Mouse (Mus musculus): ENCODE measurements at regions not wholly inside any gene's neighbourhood (a gene's known extent, or its start where the extent isn't known, plus 50 kb on each side); places are given as distances from the start of the nearest gene placed in this dataset.

DNA sequence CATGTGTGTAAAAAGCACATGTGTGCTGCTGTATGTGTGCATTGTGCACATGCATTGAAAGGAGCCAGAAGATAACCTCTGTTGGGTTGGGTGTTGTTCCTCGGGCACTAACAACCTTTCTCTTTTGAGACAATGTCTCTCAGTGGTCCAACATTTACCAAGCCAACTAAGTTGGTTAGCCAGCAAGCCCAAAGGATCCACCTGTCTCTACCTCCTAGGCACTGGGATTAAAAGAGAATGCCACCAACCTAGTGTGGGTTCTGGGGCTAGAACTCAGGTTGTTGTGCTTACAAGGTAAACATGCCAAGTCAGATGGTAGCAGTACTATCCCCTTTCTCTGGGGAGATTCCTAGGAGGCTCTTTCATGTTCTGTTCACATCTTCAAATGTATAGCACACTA lies 459.1 kb upstream of the Atp11b start:
- no peak for DNase-seq (ENCODE audit: low spot score)
- Histone ChIP-seq H3K9ac (ENCODE audit: low read length) (no peak overlapping the region), H3K36me3 (ENCODE audit: control insufficient read depth, insufficient read depth, low read length) (no peaks in the 10 kb centered on the region), H3K27me3 (ENCODE audit: control insufficient read depth, insufficient read depth, low read length) (no peaks in the 10 kb centered on the region), H3K27ac (ENCODE audit: low read depth, low read length) (no peak overlapping the region), H3K4me3 (ENCODE audit: low read depth, low read length) (no peak overlapping the region), H3K9me3 (ENCODE audit: control insufficient read depth, low read length) (no peaks in the 10 kb centered on the region), H3K4me2 (ENCODE audit: low read depth, low read length, severe bottlenecking) (no peak overlapping the region), H3K4me1 (replicated peaks; ENCODE audit: control insufficient read depth, insufficient read depth, low read length) (no peaks in the 10 kb centered on the region)
- 89% methylated on average over 1 of the region's 1 CpGs for WGBS
- ATAC-seq (replicated peaks; ENCODE audit: low FRiP score) = no peak

DNA sequence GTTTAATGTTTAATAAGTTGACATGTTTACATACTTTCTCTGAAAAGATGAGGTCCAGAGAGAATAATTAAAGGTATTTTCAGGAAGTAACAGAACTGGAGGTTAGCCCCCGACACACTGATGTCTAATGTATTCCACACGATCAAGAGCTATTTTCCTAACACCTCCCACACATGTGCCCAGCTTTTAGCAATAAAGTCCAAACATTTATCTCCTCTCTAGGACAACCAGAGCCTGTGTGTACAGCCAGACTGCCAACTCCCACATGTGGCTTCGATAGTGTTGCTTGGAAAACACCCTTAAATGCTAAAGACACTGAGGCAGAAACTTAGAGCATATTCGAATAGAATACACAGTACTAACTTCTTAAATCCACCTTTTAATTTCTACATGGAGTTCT lies 458.2 kb upstream of the Atp11b start:
- Histone ChIP-seq H3K4me2 (ENCODE audit: low read depth, low read length, severe bottlenecking) (no peak overlapping the region), H3K9me3 (ENCODE audit: control insufficient read depth, low read length) (no peaks in the 10 kb centered on the region), H3K27me3 (ENCODE audit: control insufficient read depth, insufficient read depth, low read length) (no peaks in the 10 kb centered on the region), H3K36me3 (ENCODE audit: control insufficient read depth, insufficient read depth, low read length) (no peaks in the 10 kb centered on the region), H3K9ac (ENCODE audit: low read length) (no peak overlapping the region), H3K4me3 (ENCODE audit: low read depth, low read length) (no peak overlapping the region), H3K4me1 (replicated peaks; ENCODE audit: control insufficient read depth, insufficient read depth, low read length) (no peaks in the 10 kb centered on the region), H3K27ac (ENCODE audit: low read depth, low read length) (no peak overlapping the region)
- DNase-seq (ENCODE audit: low spot score) (no peak), ATAC-seq (replicated peaks; ENCODE audit: low FRiP score) (no peak)
- WGBS = 81% methylated on average over 4 of the region's 4 CpGs

DNA sequence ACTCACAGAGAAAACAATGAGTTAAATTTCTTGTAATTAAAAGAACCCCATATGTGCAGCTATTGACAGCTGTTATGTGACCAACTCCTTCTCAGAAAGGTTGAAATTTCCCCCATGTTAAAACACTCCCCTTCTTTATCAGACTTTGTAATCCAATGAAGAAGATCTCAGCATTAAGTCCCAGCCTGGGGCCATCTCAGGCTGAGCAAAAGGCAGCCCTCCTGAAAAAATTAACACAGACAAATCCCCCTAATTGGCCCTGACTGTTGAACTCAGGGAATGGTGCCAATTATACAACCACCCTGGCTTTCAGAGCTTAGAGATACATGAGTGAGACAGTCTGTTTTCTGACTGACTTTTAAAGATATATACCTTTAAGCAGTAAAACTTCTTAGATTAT lies 454.9 kb upstream of the Atp11b start:
- Histone ChIP-seq H3K4me2 (ENCODE audit: low read depth, low read length, severe bottlenecking) (no peak overlapping the region), H3K4me3 (ENCODE audit: low read depth, low read length) (no peak overlapping the region), H3K4me1 (replicated peaks; ENCODE audit: control insufficient read depth, insufficient read depth, low read length) (no peaks in the 10 kb centered on the region), H3K27ac (ENCODE audit: low read depth, low read length) (no peak overlapping the region), H3K36me3 (ENCODE audit: control insufficient read depth, insufficient read depth, low read length) (no peaks in the 10 kb centered on the region), H3K9me3 (ENCODE audit: control insufficient read depth, low read length) (peaks cover 4% of the 10 kb centered on the region; the same call in 1 of the 2 replicates), H3K27me3 (ENCODE audit: control insufficient read depth, insufficient read depth, low read length) (no peaks in the 10 kb centered on the region), H3K9ac (ENCODE audit: low read length) (no peak overlapping the region)
- DNase-seq (ENCODE audit: low spot score) (no peak), ATAC-seq (replicated peaks; ENCODE audit: low FRiP score) (no peak)

DNA sequence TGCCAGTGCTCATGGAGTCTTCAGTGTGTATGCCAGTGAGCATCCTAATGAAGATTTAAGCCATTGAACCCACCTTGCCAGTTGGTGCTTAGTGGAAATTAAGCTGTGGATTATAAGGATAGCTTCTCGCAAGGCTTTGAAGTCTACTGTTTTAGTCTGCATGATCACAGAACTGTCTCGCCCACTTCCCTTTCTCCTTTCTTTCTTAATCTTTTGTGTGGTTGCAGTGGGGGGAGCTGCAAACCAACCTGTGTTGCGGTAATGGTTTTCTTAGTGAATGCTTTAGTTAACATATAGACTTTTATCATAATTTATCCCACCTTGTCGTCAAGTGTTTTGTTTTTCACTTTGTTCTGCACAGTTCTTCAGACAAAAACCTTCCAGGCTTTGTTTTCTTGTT lies 447.9 kb upstream of the Atp11b start:
- no peak for ATAC-seq (replicated peaks; ENCODE audit: low FRiP score)
- Histone ChIP-seq H3K9ac (ENCODE audit: low read length) (no peak overlapping the region), H3K4me2 (ENCODE audit: low read depth, low read length, severe bottlenecking) (no peak overlapping the region), H3K4me3 (ENCODE audit: low read depth, low read length) (no peak overlapping the region), H3K4me1 (replicated peaks; ENCODE audit: control insufficient read depth, insufficient read depth, low read length) (no peaks in the 10 kb centered on the region), H3K36me3 (ENCODE audit: control insufficient read depth, insufficient read depth, low read length) (no peaks in the 10 kb centered on the region), H3K27me3 (ENCODE audit: control insufficient read depth, insufficient read depth, low read length) (no peaks in the 10 kb centered on the region), H3K9me3 (ENCODE audit: control insufficient read depth, low read length) (peaks cover 4% of the 10 kb centered on the region; the same call in 1 of the 2 replicates), H3K27ac (ENCODE audit: low read depth, low read length) (no peak overlapping the region)
- WGBS = 84% methylated on average over 4 of the region's 4 CpGs
- DNase-seq (ENCODE audit: low spot score) = no peak

DNA sequence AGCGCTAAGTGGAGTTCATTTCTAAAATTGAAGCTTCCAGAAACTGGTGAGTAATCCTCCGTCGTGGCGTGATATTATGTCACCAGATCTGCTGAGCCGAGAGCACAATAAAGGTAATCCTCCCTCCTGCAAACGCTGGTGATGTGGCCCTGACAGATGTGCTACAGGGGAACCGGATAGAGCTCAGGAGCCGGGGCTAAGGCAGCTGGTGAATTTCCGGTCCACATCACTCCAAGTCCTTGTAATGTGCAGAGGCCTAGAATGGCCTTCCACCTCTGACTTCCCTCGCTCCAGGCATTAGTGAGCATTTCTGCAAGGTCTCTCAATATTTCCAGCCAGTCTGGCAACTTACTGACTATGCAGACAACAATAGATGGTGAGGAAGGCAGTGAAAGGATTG lies 439.7 kb upstream of the Atp11b start:
- no peak overlapping the region for H3K9ac ChIP-seq (ENCODE audit: low read length)
- H3K9me3 ChIP-seq (ENCODE audit: control insufficient read depth, low read length) = no peaks in the 10 kb centered on the region
- no peaks in the 10 kb centered on the region for H3K27me3 ChIP-seq (ENCODE audit: control insufficient read depth, insufficient read depth, low read length)
- H3K4me3 ChIP-seq (ENCODE audit: low read depth, low read length) = no peak overlapping the region
- H3K27ac ChIP-seq (ENCODE audit: low read depth, low read length) = no peak overlapping the region
- no peaks in the 10 kb centered on the region for H3K36me3 ChIP-seq (ENCODE audit: control insufficient read depth, insufficient read depth, low read length)
- H3K4me1 ChIP-seq (replicated peaks; ENCODE audit: control insufficient read depth, insufficient read depth, low read length) = no peaks in the 10 kb centered on the region
- H3K4me2 ChIP-seq (ENCODE audit: low read depth, low read length, severe bottlenecking) = no peak overlapping the region
- DNase-seq (ENCODE audit: low spot score) = no peak
- ATAC-seq (replicated peaks; ENCODE audit: low FRiP score) = no peak
- WGBS = 82% methylated on average over 10 of the region's 10 CpGs

DNA sequence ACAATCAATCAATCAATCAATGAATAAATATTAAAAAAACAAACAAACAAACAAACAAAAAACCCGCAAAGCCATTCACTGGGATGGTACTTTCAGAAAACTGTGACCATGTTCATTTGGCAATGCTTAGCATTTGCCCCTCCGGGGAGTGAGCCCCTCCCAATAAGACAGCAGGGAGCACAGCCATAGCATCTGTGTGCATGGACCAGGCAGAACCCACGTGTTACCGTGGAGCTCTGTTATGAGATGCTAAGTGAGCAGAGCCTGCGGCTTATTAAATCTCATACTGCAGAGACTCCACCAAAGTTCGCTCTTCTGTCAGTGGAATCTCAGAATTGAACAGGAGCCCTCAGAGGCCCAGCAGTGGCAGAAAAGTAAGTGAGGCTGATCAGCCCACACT lies 438.7 kb upstream of the Atp11b start:
- Histone ChIP-seq H3K36me3 (ENCODE audit: control insufficient read depth, insufficient read depth, low read length) (no peaks in the 10 kb centered on the region), H3K27ac (ENCODE audit: low read depth, low read length) (no peak overlapping the region), H3K4me3 (ENCODE audit: low read depth, low read length) (no peak overlapping the region), H3K9ac (ENCODE audit: low read length) (no peak overlapping the region), H3K4me1 (replicated peaks; ENCODE audit: control insufficient read depth, insufficient read depth, low read length) (no peaks in the 10 kb centered on the region), H3K27me3 (ENCODE audit: control insufficient read depth, insufficient read depth, low read length) (no peaks in the 10 kb centered on the region), H3K4me2 (ENCODE audit: low read depth, low read length, severe bottlenecking) (no peak overlapping the region), H3K9me3 (ENCODE audit: control insufficient read depth, low read length) (no peaks in the 10 kb centered on the region)
- 88% methylated on average over 6 of the region's 6 CpGs for WGBS
- DNase-seq (ENCODE audit: low spot score) (no peak), ATAC-seq (replicated peaks; ENCODE audit: low FRiP score) (no peak)

DNA sequence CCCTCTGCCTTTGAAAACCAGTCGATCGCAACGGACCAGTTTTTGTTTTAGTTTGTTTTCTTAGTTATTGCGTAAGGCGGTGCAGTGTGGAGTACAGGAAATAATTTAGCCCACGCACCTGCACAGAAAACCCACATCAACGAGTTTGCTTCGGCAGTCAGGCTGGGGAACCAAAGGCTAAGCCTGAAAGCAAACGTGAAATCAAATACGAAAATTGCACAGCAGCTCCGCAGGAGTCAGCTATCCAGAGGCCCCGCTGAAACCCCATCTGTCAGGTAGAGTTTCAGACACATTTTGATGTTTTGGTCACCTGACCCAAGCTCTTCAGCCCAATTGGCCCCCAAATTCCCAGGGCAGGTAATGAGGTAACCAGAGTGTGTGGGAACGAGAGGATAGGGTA lies 435.6 kb upstream of the Atp11b start:
- Histone ChIP-seq H3K9me3 (ENCODE audit: control insufficient read depth, low read length) (no peaks in the 10 kb centered on the region), H3K4me3 (ENCODE audit: low read depth, low read length) (no peak overlapping the region), H3K36me3 (ENCODE audit: control insufficient read depth, insufficient read depth, low read length) (no peaks in the 10 kb centered on the region), H3K4me2 (ENCODE audit: low read depth, low read length, severe bottlenecking) (no peak overlapping the region), H3K4me1 (replicated peaks; ENCODE audit: control insufficient read depth, insufficient read depth, low read length) (peaks cover 3% of the 10 kb centered on the region; the same call in 1 of the 2 replicates), H3K27ac (ENCODE audit: low read depth, low read length) (no peak overlapping the region), H3K9ac (ENCODE audit: low read length) (no peak overlapping the region), H3K27me3 (ENCODE audit: control insufficient read depth, insufficient read depth, low read length) (no peaks in the 10 kb centered on the region)
- no peak for DNase-seq (ENCODE audit: low spot score)
- WGBS = 74% methylated on average over 13 of the region's 13 CpGs
- ATAC-seq (replicated peaks; ENCODE audit: low FRiP score) = no peak

DNA sequence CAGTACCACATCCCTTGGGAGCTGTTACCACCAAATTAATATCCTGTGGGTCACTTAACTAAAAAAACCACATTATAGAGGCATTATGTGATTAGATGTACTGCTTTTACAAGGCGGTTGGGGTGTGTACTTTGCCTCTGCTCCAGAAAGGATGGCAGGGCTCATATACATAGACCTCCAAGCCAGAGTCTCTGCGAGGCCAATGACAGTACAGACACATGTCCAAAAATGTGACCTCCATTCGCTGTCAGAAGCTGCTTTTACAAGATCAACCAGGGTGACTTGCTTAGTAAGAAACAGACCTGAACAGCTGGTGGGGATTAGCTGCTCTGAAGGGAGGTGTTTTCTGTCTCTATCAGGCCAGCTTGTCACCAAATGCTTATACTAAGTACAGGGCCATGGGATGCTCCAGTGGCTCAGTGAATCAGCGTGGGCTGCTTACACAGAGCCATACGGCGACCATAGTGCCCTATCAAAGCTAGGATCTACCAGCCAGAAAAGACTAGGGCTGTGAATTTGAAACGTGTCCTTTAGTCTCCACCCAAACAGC lies 433.0 kb upstream of the Atp11b start:
- no peak overlapping the region for H3K9ac ChIP-seq (ENCODE audit: low read length)
- no peak overlapping the region for H3K4me2 ChIP-seq (ENCODE audit: low read depth, low read length, severe bottlenecking)
- WGBS = 64% methylated on average over 7 of the region's 7 CpGs
- no peak overlapping the region for H3K4me3 ChIP-seq (ENCODE audit: low read depth, low read length)
- H3K27ac ChIP-seq (ENCODE audit: low read depth, low read length) = no peak overlapping the region
- peaks cover 11% of the 10 kb centered on the region; the same call in 1 of the 2 replicates for H3K4me1 ChIP-seq (replicated peaks; ENCODE audit: control insufficient read depth, insufficient read depth, low read length)
- ATAC-seq (replicated peaks; ENCODE audit: low FRiP score) = no peak
- H3K9me3 ChIP-seq (ENCODE audit: control insufficient read depth, low read length) = no peaks in the 10 kb centered on the region
- H3K27me3 ChIP-seq (ENCODE audit: control insufficient read depth, insufficient read depth, low read length) = no peaks in the 10 kb centered on the region
- no peaks in the 10 kb centered on the region for H3K36me3 ChIP-seq (ENCODE audit: control insufficient read depth, insufficient read depth, low read length)
- no peak for DNase-seq (ENCODE audit: low spot score)

DNA sequence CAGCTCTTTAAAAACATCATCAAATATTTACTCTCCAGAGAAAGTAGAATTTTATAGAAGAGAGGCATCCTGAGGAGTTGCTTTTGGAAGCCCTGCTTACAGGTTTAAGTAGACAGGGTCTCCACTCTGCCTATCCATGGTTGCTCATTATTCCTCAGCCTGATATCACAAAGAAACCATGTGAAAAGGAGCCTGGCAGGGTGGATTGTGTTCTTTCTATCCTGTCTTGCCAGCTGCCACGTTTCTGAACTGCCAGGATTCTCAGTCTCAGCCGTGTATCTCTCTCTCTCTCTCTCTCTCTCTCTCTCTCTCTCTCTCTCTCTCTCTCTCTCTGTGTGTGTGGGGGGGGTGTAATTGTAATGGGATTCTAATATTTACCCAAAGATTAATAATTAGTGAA lies 431.9 kb upstream of the Atp11b start:
- ATAC-seq (replicated peaks; ENCODE audit: low FRiP score) = no peak
- peaks cover 11% of the 10 kb centered on the region; the same call in 1 of the 2 replicates for H3K4me1 ChIP-seq (replicated peaks; ENCODE audit: control insufficient read depth, insufficient read depth, low read length)
- no peaks in the 10 kb centered on the region for H3K27me3 ChIP-seq (ENCODE audit: control insufficient read depth, insufficient read depth, low read length)
- no peaks in the 10 kb centered on the region for H3K9me3 ChIP-seq (ENCODE audit: control insufficient read depth, low read length)
- no peak overlapping the region for H3K9ac ChIP-seq (ENCODE audit: low read length)
- 35% methylated on average over 2 of the region's 2 CpGs for WGBS
- H3K4me3 ChIP-seq (ENCODE audit: low read depth, low read length) = no peak overlapping the region
- H3K27ac ChIP-seq (ENCODE audit: low read depth, low read length) = no peak overlapping the region
- DNase-seq (ENCODE audit: low spot score) = no peak
- no peaks in the 10 kb centered on the region for H3K36me3 ChIP-seq (ENCODE audit: control insufficient read depth, insufficient read depth, low read length)
- no peak overlapping the region for H3K4me2 ChIP-seq (ENCODE audit: low read depth, low read length, severe bottlenecking)

Measured in forebrain, embryonic 11.5 days (tissue).